Comparison of ENCODE assay signal across 21 mouse cellular contexts in genomic region chr1:54639076-54639475, GRCm38 (mm10).
DNase-seq lines count a peak whose midpoint lies in the region; ATAC-seq and TF ChIP-seq lines count a peak whose summit lies in the region.
"Had no signal": no experiment of that assay in that cellular context is flagged by ENCODE, and none has a peak within 500 bp of the region (broad histone marks: within the 10 kb centered on the region; RNA-seq: fewer than 3 reads in every experiment).

No protein-coding gene starts in this region.

- TF ChIP-seq CTCF in hindbrain, postnatal 0 days (IDR thresholded peaks at IDR 0.05; ENCODE audit: low read depth), result no peak
- no peak for TF ChIP-seq CTCF in cerebellum, adult 2 months (IDR thresholded peaks at IDR 0.05; ENCODE audit: borderline replicate concordance, insufficient read depth, low read depth, low read length)

- H3K4me2 ChIP-seq in hindbrain, postnatal 0 days (ENCODE audit: low read depth, low read length), result no peak overlapping the region
- H3K4me2 ChIP-seq in midbrain, embryonic 16.5 days (ENCODE audit: low read length), result no peak overlapping the region
- H3K4me2 ChIP-seq: lung, embryonic 15.5 days; stomach, embryonic 15.5 days had no signal

- H3K36me3 ChIP-seq in hindbrain, embryonic 10.5 days, result no peaks in the 10 kb centered on the region
- H3K36me3 ChIP-seq in hindbrain, postnatal 0 days (ENCODE audit: insufficient read depth, low read length), result no peaks in the 10 kb centered on the region
- H3K36me3 ChIP-seq in midbrain, embryonic 16.5 days (ENCODE audit: control insufficient read depth, insufficient read depth, low read length), result no peaks in the 10 kb centered on the region
- H3K36me3 ChIP-seq: lung, embryonic 15.5 days; stomach, embryonic 15.5 days had no signal

- peak overlapping the region; percentile 79 for H3K27ac ChIP-seq in hindbrain, embryonic 10.5 days
- peak overlapping the region; percentile 46; the same call in 1 of the 2 replicates for H3K27ac ChIP-seq in hindbrain, postnatal 0 days
- peak overlapping the region; percentile 68 for H3K27ac ChIP-seq in midbrain, embryonic 16.5 days (ENCODE audit: low read length)
- H3K27ac ChIP-seq in cerebellum, adult 2 months (ENCODE audit: insufficient read depth, low read length), result no peak overlapping the region
- H3K27ac ChIP-seq: gastrocnemius, adult 2 months; heart, adult 2 months; liver, embryonic 14.5 days; lung, embryonic 15.5 days; macrophage; stomach, embryonic 15.5 days had no signal

- 0 out of 2 replicates have a peak, but pooled peaks have one; percentile 16 for ATAC-seq in hindbrain, postnatal 0 days
- peak; percentile 22; the same call in 1 of the 2 replicates for ATAC-seq in midbrain, embryonic 16.5 days
- ATAC-seq: CD4-positive, CD25-positive, alpha-beta regulatory T cell, adult 4 months; intestine, embryonic 16.5 days; Patski had no signal

- no peak overlapping the region for H3K9ac ChIP-seq in hindbrain, postnatal 0 days (replicated peaks; ENCODE audit: low read length)
- H3K9ac ChIP-seq in midbrain, embryonic 16.5 days (ENCODE audit: low read depth, low read length), result no peak overlapping the region
- H3K9ac ChIP-seq: liver, embryonic 14.5 days; lung, embryonic 15.5 days; stomach, embryonic 15.5 days had no signal

- H3K4me3 ChIP-seq in hindbrain, embryonic 10.5 days, result no peak overlapping the region
- H3K4me3 ChIP-seq in hindbrain, postnatal 0 days (ENCODE audit: low read length), result no peak overlapping the region
- no peak overlapping the region for H3K4me3 ChIP-seq in midbrain, embryonic 16.5 days (ENCODE audit: low read depth, low read length)
- H3K4me3 ChIP-seq in cerebellum, adult 2 months (replicated peaks; ENCODE audit: insufficient read depth, low read depth, low read length), result no peak overlapping the region
- H3K4me3 ChIP-seq: gastrocnemius, adult 2 months; heart, adult 2 months; lung, embryonic 15.5 days; stomach, embryonic 15.5 days had no signal

- TF ChIP-seq POLR2A in cerebellum, adult 2 months (IDR thresholded peaks at IDR 0.05; ENCODE audit: borderline replicate concordance, insufficient read depth, low read length), result no peak

- H3K9me3 ChIP-seq in hindbrain, embryonic 10.5 days, result no peaks in the 10 kb centered on the region
- no peaks in the 10 kb centered on the region for H3K9me3 ChIP-seq in hindbrain, postnatal 0 days (ENCODE audit: low read length)
- no peaks in the 10 kb centered on the region for H3K9me3 ChIP-seq in midbrain, embryonic 16.5 days (replicated peaks; ENCODE audit: control insufficient read depth, low read length, poor library complexity, severe bottlenecking)
- H3K9me3 ChIP-seq: lung, embryonic 15.5 days; stomach, embryonic 15.5 days had no signal

- H3K4me1 ChIP-seq in hindbrain, embryonic 10.5 days (replicated peaks), result peaks cover 9% of the 10 kb centered on the region; the same call in 1 of the 2 replicates
- no peaks in the 10 kb centered on the region for H3K4me1 ChIP-seq in hindbrain, postnatal 0 days (ENCODE audit: insufficient read depth, low read length)
- H3K4me1 ChIP-seq in midbrain, embryonic 16.5 days (ENCODE audit: control insufficient read depth, insufficient read depth, low read length), result peaks cover 12% of the 10 kb centered on the region
- H3K4me1 ChIP-seq in cerebellum, adult 2 months (ENCODE audit: control insufficient read depth, insufficient read depth, low read length), result no peaks in the 10 kb centered on the region
- H3K4me1 ChIP-seq: lung, embryonic 15.5 days; stomach, embryonic 15.5 days had no signal

- WGBS in hindbrain, embryonic 10.5 days, result 83% methylated on average over 2 of the region's 2 CpGs
- 92% methylated on average over 2 of the region's 2 CpGs for WGBS in hindbrain, postnatal 0 days
- WGBS in midbrain, embryonic 16.5 days, result 91% methylated on average over 2 of the region's 2 CpGs
- WGBS in cerebellum, adult 2 months, result 98% methylated on average over 2 of the region's 2 CpGs

- DNase-seq in heart, adult 11 months, result peak; percentile 35
- DNase-seq in heart, postnatal 36 days, result no peak
- no peak for DNase-seq in hindbrain, embryonic 10.5 days (ENCODE audit: low spot score)
- DNase-seq in hindbrain, postnatal 0 days (ENCODE audit: low spot score), result no peak
- DNase-seq in cerebellum, adult 2 months, result no peak
- DNase-seq in adrenal gland, postnatal 4 days (ENCODE audit: low spot score in 2 of 2), result no peak
- DNase-seq in gastrocnemius, postnatal 36 days, result no peak
- DNase-seq: adrenal gland, postnatal 14 days; gastrocnemius, adult 2 months; heart, adult 2 months; heart, postnatal 4 days; right cerebral cortex, postnatal 14 days; thymus, adult 18-20 months had no signal

- H3K27me3 ChIP-seq in hindbrain, embryonic 10.5 days (ENCODE audit: insufficient read depth, poor library complexity, severe bottlenecking), result no peaks in the 10 kb centered on the region
- H3K27me3 ChIP-seq in hindbrain, postnatal 0 days (ENCODE audit: insufficient read depth, low read length), result no peaks in the 10 kb centered on the region
- no peaks in the 10 kb centered on the region for H3K27me3 ChIP-seq in midbrain, embryonic 16.5 days (ENCODE audit: control insufficient read depth, insufficient read depth, low read depth, low read length)
- H3K27me3 ChIP-seq in cerebellum, adult 2 months (ENCODE audit: control insufficient read depth, insufficient read depth, low read length), result no peaks in the 10 kb centered on the region
- H3K27me3 ChIP-seq: lung, embryonic 15.5 days; Patski; stomach, embryonic 15.5 days had no signal

- intact Hi-C loops in heart, postnatal 36 days (cut with DNase I), result no loop called here
- intact Hi-C loops in gastrocnemius, postnatal 36 days (cut with DNase I), result no loop called here
